Mouse (Mus musculus): ENCODE results near the gene Epdr1.

- TF ChIP-seq MYOG (IDR thresholded peaks at IDR 0.05; ENCODE audit: control insufficient read depth in 1 of 3, insufficient read depth in 1 of 3, insufficient read length in 2 of 3, low read depth in 2 of 3) (no peak), POLR2A (IDR thresholded peaks at IDR 0.05; ENCODE audit: insufficient read length, low read depth) (peak; percentile 12), TCF12 (IDR thresholded peaks at IDR 0.05; ENCODE audit: insufficient read depth, poor library complexity, severe bottlenecking) (no peak), MAX (IDR thresholded peaks at IDR 0.05; ENCODE audit: low read depth) (no peak), POLR2AphosphoS2 (IDR thresholded peaks at IDR 0.05; ENCODE audit: insufficient read length, low read depth) (no peak), TCF3 (IDR thresholded peaks at IDR 0.05; ENCODE audit: insufficient read length, low read depth) (no peak), MYOD1 (IDR thresholded peaks at IDR 0.05; ENCODE audit: control insufficient read depth in 1 of 3, insufficient read length in 2 of 3, low read depth in 2 of 3) (no peak), SRF (IDR thresholded peaks at IDR 0.05; ENCODE audit: control insufficient read depth, insufficient read length, low read depth) (no peak), E2F4 (IDR thresholded peaks at IDR 0.05; ENCODE audit: insufficient read depth) (no peak)
Observed at GRCm38 (mm10) chr13:19622573-19623227, 3.0 kb upstream of the Epdr1 start, which contains the start of gene Sfrp4.
